Mouse (Mus musculus) lung, adult 10 weeks (tissue): ENCODE measurements around the gene Mvb12b. TPM values are rescaled to one million over a fixed set of nuclear protein-coding genes. Genes with fewer than 3 reads are reported as not detected.

ENCODE experiments used
- polyA plus RNA-seq: library from polyadenylated mRNA; stranded (reverse); fragments of 350-450 nt; fragmentation: Illumina TruSeq; extraction: RNeasy Lipid Tissue Mini Kit (QIAGEN cat#74804); gene quantifications from one replicate; pipeline ENCODE4 v1.2.3, GENCODE M21; 2014; ENCODE audit warnings: low read depth, low replicate concordance; ENCODE audit not compliant: insufficient read depth

Gene Mvb12b
- 17.9 TPM for polyA plus RNA-seq

DNA sequence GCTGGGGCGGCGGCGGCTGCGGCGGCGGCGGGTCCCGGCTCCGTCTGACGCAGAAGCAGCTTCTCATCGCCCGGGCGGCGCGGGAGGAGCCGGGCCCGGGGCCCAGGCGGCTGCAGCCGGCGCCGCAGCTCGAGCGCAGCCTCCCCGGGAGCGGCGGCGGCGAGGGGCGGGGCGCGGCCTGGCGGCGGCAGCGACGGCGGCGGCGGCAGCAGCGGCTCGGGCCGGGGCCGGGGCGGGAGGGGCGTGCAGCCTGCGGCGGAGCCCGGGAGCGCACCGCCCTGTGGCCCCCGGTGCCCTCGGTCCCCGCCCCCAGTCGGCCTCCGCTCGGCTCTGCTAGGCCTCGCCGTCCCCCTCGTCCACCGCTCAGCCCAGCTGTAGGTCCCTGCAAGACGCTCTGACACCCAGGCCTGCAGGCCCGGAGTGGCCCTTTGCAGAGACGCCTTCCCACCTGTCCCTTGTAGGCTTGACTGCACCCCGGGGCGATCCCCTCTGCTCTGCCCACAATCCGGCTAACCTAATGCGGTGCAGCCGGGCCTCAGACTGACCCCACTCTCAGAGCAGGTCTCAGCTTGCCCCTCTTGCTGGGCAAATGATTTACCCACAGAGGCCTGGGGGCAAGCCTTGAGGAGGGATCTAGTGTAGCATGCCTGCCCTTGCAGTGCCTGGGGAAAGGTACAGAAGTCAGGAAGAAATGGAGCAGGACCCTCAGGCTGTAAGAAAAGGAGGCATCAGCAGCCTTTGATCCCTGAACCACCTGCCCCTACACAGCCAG is at the start of gene Mvb12b:
Mvb12b (minus strand) TSS at position 619 of the 772 bp plus-strand sequence.

Other genes starting within 250 kb of the Mvb12b start
- 0.10 TPM for gene Lmx1b, start 247.4 kb downstream of the Mvb12b start, polyA plus RNA-seq